Mouse (Mus musculus) neural tube, embryonic 13.5 days (tissue): ENCODE measurements around the gene Cd1d1. TPM values are rescaled to one million over a fixed set of nuclear protein-coding genes. Genes with fewer than 3 reads are reported as not detected.
A peak's percentile ranks its signal among the peaks of the same experiment; 100 is the strongest.
"Not testable (repeated sequence)": the region's sequence is repeated elsewhere in the genome, so short reads cannot be mapped to it uniquely, and the experiment has no call there.

Experiments used
- ATAC-seq: fragments of 200-750 bp; cut with Nextera tagmentation; 2 replicates; pipeline ENCODE4 v1.8.0; 2017; ENCODE audit warnings: low read depth, mild to moderate bottlenecking, moderate TSS enrichment, moderate library complexity
- H3K27ac ChIP-seq: fragments of 300-500 bp; sonication (generic); replicated peaks from 2 replicates; pipeline ENCODE4 v1.5.1; 2015; ENCODE audit warnings: moderate library complexity, mild to moderate bottlenecking, inconsistent platforms
- H3K27me3 ChIP-seq: fragments of 300-500 bp; sonication (generic); 2 replicates; pipeline ENCODE4 v1.6.1; 2015; ENCODE audit warnings: mild to moderate bottlenecking, inconsistent platforms
- H3K36me3 ChIP-seq: fragments of 300-500 bp; sonication (generic); 2 replicates; pipeline ENCODE4 v1.6.1; 2015; ENCODE audit warnings: mild to moderate bottlenecking, inconsistent platforms
- H3K4me1 ChIP-seq: fragments of 300-500 bp; sonication (generic); replicated peaks from 2 replicates; pipeline ENCODE4 v1.6.1; 2015; ENCODE audit warnings: inconsistent platforms
- H3K4me2 ChIP-seq: fragments of 300-500 bp; sonication (generic); 2 replicates; pipeline ENCODE4 v1.6.1; 2015; ENCODE audit warnings: inconsistent platforms, mild to moderate bottlenecking, moderate library complexity
- H3K4me3 ChIP-seq: fragments of 300-500 bp; sonication (generic); 2 replicates; pipeline ENCODE4 v1.5.1; 2015; ENCODE audit warnings: mild to moderate bottlenecking, inconsistent platforms
- H3K9ac ChIP-seq: fragments of 300-500 bp; sonication (generic); 2 replicates; pipeline ENCODE4 v1.6.1; 2015; ENCODE audit warnings: moderate library complexity, mild to moderate bottlenecking, inconsistent platforms
- H3K9me3 ChIP-seq: fragments of 300-500 bp; sonication (generic); 2 replicates; pipeline ENCODE4 v1.6.1; 2016; ENCODE audit warnings: inconsistent platforms
- WGBS: fragments of 180-500 bp; shearing (Covaris S2); methylation state at CpG from one replicate; pipeline ENCODE4 v1.1.7; 2015; 5-methylcytosine and 5-hydroxymethylcytosine counted together
- polyA plus RNA-seq: library from polyadenylated mRNA; unstranded; fragments of >200 nt; fragmentation: Nextera tagmentation; extraction: Ambion mirVana; gene quantifications from 2 replicates; pipeline ENCODE4 v1.2.1, GENCODE M21; 2015

Cd1d1 gene
- polyA plus RNA-seq, 1 experiment from 2014 or later: 80.0 TPM

DNA sequence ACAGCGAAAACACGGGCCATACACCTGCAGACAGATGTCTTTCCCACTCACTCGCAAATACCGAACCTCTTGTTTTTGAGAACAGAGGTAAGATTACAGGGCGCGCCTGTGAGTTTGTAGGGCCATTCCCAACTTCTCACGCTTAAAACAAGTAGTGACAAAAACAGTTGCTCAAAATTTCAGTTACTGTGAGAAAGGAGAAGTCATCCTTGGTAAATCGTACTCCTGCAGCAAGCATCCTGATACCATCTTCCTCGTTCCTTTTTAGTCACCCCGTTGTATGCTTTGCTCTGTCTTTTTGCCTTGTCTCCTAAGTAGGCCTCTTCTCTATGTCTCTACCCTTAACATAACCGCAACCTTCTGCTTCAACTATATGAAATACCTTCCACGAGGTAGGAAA lies 810 bp upstream of the Cd1d1 start:
- Histone ChIP-seq H3K4me2 (peak overlapping the region; percentile 69; the same call in 1 of the 2 replicates), H3K4me1 (peaks cover 16% of the 10 kb centered on the region; the same call in 1 of the 2 replicates), H3K27ac (no peak overlapping the region), H3K9ac (no peak overlapping the region), H3K4me3 (no peak overlapping the region), H3K27me3 (no peaks in the 10 kb centered on the region), H3K9me3 (no peaks in the 10 kb centered on the region), H3K36me3 (no peaks in the 10 kb centered on the region)
- 92% methylated on average over 12 of the region's 12 CpGs for WGBS
- no peak for ATAC-seq

DNA sequence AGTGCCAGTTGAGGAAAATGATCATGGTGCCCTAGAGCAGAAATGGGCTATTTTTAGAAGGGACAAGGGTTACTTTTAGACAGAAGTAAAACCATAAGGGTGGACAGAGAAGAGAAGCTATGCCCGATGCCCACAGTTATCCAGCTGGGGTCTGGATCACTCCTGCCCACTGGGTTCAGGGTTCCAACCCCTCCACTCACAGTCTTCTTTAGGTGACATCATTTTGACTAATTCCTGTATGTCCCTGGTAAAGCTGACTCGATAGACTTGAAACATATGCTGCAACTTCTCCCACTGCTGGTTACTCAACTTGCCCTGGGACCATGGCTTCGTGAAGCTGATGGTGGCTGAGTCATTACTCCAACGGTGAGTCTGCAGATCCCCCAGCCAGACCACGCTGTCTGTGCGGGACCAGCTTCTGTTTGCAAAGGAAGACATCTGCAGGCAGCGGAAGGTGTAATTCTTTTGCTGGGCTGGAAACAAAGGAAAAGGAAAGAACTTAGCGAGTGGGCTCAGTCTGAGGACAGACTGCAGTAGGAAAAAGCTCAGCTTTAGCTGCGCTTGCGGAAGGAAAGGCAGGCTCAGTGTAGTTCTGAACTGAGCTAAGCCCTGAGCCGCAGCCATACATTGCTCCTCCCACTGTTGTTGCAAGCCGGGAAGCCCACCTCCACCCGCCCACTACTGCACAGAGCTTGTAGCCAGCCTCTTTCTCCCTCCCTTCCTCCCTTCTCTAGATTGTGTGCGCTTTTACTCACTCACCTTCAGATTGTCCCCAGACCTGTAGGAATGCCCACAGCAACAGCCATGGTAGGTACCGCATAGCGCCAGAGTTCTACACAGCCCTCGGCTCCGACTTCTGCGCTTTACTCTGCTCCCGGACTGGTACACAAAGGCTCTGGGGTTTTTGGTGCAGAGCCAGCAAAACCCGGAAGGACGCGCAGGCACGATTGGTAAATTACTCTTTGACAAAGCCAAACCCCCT lies 517 bp downstream of the Cd1d1 start:
- peak overlapping the region; percentile 75 for H3K9ac ChIP-seq
- ATAC-seq: peak; percentile 99
- not testable (repeated sequence) for H3K36me3 ChIP-seq, H3K9me3 ChIP-seq, H3K27me3 ChIP-seq
- H3K27ac ChIP-seq: peak overlapping the region; percentile 88
- 8% methylated on average over 24 of the region's 24 CpGs for WGBS
- peak overlapping the region; percentile 69 for H3K4me2 ChIP-seq
- H3K4me1 ChIP-seq: peaks cover 16% of the 10 kb centered on the region; the same call in 1 of the 2 replicates
- peak overlapping the region; percentile 52 for H3K4me3 ChIP-seq

DNA sequence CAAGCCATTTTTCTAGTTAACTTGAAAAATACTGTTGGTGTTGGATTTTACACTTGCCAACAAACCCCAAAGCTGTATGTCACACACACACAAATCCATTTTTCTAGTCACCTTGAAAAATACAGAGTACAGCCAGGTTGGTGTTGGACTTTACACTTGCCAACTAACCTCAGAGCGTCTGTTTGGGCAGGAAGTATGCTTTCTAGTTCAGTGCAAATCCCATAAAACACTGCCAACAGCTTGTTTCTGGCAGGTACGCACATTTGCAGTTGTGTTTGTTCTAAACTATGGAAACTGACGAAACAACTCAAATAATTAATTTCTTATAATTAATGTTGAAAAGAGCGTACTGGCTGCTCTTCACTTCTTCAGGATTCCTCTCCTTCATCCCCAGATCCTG lies 3.1 kb downstream of the Cd1d1 start:
- no peak for ATAC-seq
- Histone ChIP-seq H3K4me3 (no peak overlapping the region), H3K9ac (no peak overlapping the region), H3K9me3 (no peaks in the 10 kb centered on the region), H3K4me1 (peaks cover 16% of the 10 kb centered on the region; the same call in 1 of the 2 replicates), H3K36me3 (no peaks in the 10 kb centered on the region), H3K27ac (no peak overlapping the region), H3K4me2 (no peak overlapping the region), H3K27me3 (no peaks in the 10 kb centered on the region)
- WGBS: 92% methylated on average over 4 of the region's 4 CpGs

DNA sequence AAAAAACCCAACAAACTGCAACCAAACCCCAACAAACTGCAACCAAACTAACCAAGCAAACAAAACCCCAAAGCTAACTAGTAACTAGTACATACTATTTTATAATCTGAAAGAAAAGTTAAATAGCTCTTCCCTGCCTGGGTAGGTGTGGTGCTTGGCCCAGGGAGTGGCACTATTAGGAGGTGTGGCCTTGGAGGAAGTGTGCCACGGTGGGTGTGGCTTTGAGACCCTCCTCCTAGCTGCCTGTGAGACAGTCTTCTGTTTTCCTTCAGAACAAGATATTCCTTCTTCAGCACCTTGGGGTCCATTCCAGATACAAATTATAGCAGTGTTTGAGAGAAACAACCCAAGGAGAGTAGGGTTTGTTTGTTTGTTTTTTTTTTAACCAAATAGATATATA lies 3.9 kb downstream of the Cd1d1 start:
- Histone ChIP-seq H3K9me3 (no peaks in the 10 kb centered on the region), H3K36me3 (no peaks in the 10 kb centered on the region), H3K4me3 (no peak overlapping the region), H3K27ac (no peak overlapping the region), H3K4me2 (no peak overlapping the region), H3K27me3 (no peaks in the 10 kb centered on the region), H3K9ac (no peak overlapping the region), H3K4me1 (peaks cover 16% of the 10 kb centered on the region; the same call in 1 of the 2 replicates)
- ATAC-seq: no peak
- 61% methylated on average over 1 of the region's 1 CpGs for WGBS

DNA sequence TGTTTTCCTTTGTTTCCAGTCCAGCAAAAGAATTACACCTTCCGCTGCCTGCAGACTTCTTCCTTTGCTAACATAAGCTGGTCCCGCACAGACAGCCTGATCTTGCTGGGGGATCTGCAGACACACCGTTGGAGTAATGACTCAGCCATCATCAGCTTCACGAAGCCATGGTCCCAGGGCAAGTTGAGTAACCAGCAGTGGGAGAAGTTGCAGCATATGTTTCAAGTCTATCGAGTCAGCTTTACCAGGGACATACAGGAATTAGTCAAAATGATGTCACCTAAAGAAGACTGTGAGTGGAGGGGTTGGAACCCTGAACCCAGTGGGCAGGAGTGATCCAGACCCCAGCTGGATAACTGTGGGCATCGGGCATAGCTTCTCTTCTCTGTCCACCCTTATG lies 12.3 kb downstream of the Cd1d1 start:
- H3K36me3 ChIP-seq, H3K4me1 ChIP-seq, H3K27me3 ChIP-seq, H3K27ac ChIP-seq, H3K9me3 ChIP-seq: not testable (repeated sequence)
- peak; percentile 23; the same call in 1 of the 2 replicates for ATAC-seq
- H3K9ac ChIP-seq: peak overlapping the region; percentile 52
- peak overlapping the region; percentile 32 for H3K4me3 ChIP-seq
- WGBS: 35% methylated on average over 6 of the region's 6 CpGs
- peak overlapping the region; percentile 50 for H3K4me2 ChIP-seq

DNA sequence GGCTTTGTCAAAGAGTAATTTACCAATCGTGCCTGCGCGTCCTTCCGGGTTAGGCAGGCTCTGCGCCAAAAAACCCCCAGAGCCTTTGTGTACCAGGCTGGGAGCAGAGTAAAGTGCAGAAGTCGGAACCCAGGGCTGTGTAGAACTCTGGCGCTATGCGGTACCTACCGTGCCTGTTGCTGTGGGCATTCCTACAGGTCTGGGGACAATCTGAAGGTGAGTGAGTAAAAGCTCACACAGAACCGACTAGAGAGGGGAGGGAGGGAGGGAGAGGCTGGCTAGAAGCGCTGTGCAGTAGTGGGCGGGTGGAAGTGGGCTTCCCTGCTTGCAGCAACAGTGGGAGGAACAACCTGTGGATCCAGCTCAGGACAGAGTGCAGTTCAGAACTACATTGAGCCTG lies 12.8 kb downstream of the Cd1d1 start:
- peaks cover 5% of the 10 kb centered on the region for H3K4me1 ChIP-seq
- peak; percentile 65; the same call in 1 of the 2 replicates for ATAC-seq
- H3K27ac ChIP-seq: no peak overlapping the region
- WGBS: 12% methylated on average over 12 of the region's 12 CpGs
- H3K27me3 ChIP-seq: no peaks in the 10 kb centered on the region
- H3K9me3 ChIP-seq: no peaks in the 10 kb centered on the region
- no peaks in the 10 kb centered on the region for H3K36me3 ChIP-seq
- peak overlapping the region; percentile 50 for H3K4me2 ChIP-seq
- peak overlapping the region; percentile 52 for H3K9ac ChIP-seq
- peak overlapping the region; percentile 32 for H3K4me3 ChIP-seq

DNA sequence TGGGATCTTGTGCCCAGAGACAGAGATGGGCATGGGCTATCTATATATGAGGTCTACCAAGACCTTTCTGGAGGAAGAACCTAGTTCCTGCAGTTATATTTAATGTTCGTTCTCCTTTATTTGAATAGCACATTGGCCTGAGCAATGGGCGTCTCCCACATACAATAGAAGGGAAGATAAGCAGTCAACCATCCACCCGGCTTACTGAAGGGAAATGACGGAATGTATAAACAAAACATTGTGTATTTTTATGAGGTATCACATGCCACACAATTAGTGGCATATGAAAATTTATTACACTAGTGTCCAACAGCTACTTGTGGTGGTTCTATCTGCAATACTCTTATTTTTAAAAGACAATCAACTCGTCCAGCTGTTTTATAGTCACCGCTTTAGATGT lies 15.9 kb downstream of the Cd1d1 start:
- Histone ChIP-seq H3K9me3 (no peaks in the 10 kb centered on the region), H3K4me3 (no peak overlapping the region), H3K4me1 (peaks cover 5% of the 10 kb centered on the region), H3K27me3 (no peaks in the 10 kb centered on the region), H3K9ac (no peak overlapping the region), H3K4me2 (no peak overlapping the region), H3K27ac (no peak overlapping the region), H3K36me3 (no peaks in the 10 kb centered on the region)
- WGBS: 88% methylated on average over 6 of the region's 6 CpGs
- ATAC-seq: no peak

DNA sequence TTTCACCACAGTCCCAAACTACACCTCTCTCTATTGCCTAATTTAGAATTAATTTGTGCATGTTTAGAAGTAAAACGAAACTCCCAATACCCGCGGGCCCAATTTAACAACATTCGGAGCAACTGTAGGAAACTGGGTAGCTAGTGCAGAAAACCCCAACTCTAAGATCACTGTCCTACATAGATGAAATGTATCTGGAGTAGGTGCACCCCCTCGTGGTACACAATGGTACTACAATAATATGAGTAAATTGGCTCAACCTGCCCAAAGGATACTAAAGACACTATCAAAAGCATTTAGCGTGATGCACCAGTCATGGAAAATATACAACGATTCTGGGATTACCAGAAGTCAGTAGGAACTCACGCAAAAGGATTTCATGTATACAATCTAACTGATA lies 22.7 kb downstream of the Cd1d1 start:
- no peak overlapping the region for H3K27ac ChIP-seq
- no peaks in the 10 kb centered on the region for H3K4me1 ChIP-seq
- 15% methylated on average over 8 of the region's 8 CpGs for WGBS
- no peaks in the 10 kb centered on the region for H3K36me3 ChIP-seq
- no peak overlapping the region for H3K9ac ChIP-seq
- H3K4me3 ChIP-seq: no peak overlapping the region
- H3K4me2 ChIP-seq: no peak overlapping the region
- peak; percentile 47 for ATAC-seq
- no peaks in the 10 kb centered on the region for H3K27me3 ChIP-seq
- no peaks in the 10 kb centered on the region for H3K9me3 ChIP-seq

DNA sequence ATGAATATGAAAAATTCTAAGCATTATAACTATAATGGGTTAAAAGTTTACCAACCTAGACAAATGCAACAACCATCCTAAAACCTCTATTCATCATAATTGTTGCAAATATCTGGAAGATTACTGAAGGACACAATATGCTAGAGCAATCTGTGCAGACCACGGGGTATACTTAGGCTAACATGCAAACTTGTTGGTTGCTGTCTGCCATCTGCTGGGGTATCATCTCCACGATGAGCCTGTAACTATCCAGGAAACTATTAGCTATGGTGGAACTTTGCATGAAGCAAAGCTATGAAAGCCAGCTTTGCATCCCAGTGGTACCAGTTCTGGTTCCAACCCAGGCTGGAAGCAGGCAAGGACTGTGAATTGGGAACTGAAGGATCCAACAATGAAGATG lies 24.1 kb downstream of the Cd1d1 start:
- Histone ChIP-seq H3K27ac (no peak overlapping the region), H3K27me3 (no peaks in the 10 kb centered on the region), H3K4me2 (no peak overlapping the region), H3K4me1 (no peaks in the 10 kb centered on the region), H3K36me3 (no peaks in the 10 kb centered on the region), H3K4me3 (no peak overlapping the region), H3K9me3 (no peaks in the 10 kb centered on the region), H3K9ac (no peak overlapping the region)
- 78% methylated on average over 2 of the region's 2 CpGs for WGBS
- no peak for ATAC-seq

DNA sequence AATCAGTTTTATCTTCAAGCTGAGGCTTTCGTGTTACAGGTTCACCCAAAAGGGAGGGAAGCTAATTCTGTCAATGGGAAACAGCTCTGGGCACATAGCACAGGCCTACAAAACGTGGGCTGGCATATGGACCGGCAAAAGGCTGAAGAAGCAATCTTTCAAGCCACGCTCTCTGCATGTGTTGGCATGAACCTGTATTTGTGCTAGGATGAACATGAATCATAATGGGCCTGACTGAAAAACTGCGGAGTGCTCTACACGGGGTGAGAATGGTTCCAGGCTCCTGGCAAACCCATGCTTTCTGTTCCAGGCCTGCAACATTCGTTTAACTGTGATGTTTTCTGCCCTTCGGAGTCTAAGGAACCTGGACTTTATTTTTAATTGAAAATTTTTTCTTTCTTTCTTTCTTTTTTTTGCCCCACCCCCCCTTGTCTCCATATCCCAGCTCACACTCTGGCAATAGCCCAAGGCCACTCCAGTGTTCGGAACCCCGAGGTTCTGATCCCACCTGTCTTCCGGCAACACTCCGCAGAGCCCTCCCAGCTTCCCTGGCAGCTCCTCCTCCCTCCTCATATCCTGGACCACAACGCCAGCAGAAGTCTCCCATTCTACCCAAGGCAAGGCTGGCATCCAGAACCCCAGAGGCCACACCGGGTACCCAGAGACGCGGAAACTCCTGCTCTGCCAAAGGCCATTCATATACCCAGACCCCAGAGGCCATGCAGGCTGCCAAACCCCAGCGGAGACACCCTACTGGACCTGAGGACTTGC lies 36.4 kb downstream of the Cd1d1 start:
- Histone ChIP-seq H3K4me3 (no peak overlapping the region), H3K36me3 (no peaks in the 10 kb centered on the region), H3K9ac (no peak overlapping the region), H3K27me3 (no peaks in the 10 kb centered on the region), H3K9me3 (no peaks in the 10 kb centered on the region), H3K27ac (no peak overlapping the region), H3K4me2 (no peak overlapping the region), H3K4me1 (no peaks in the 10 kb centered on the region)
- no peak for ATAC-seq
- 88% methylated on average over 17 of the region's 17 CpGs for WGBS

DNA sequence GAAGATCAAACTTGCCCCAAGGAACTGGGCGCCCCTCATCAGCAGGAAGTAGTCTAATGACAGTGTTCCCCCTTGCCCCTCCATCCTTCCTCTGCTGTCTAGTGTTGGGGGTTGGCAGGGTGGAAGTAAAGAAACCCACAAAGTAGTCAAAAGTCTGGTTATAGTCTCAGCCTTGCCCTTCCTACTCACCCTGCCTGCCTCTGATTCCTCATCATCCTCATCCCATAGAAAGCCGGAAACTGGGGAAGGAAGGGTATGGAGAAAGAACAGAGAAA lies 37.9 kb downstream of the Cd1d1 start:
- no peaks in the 10 kb centered on the region for H3K9me3 ChIP-seq
- no peak overlapping the region for H3K4me2 ChIP-seq
- H3K36me3 ChIP-seq: no peaks in the 10 kb centered on the region
- no peaks in the 10 kb centered on the region for H3K27me3 ChIP-seq
- H3K27ac ChIP-seq: no peak overlapping the region
- no peak overlapping the region for H3K4me3 ChIP-seq
- H3K4me1 ChIP-seq: no peaks in the 10 kb centered on the region
- no peak overlapping the region for H3K9ac ChIP-seq
- WGBS: 96% methylated on average over 2 of the region's 2 CpGs
- ATAC-seq: no peak

DNA sequence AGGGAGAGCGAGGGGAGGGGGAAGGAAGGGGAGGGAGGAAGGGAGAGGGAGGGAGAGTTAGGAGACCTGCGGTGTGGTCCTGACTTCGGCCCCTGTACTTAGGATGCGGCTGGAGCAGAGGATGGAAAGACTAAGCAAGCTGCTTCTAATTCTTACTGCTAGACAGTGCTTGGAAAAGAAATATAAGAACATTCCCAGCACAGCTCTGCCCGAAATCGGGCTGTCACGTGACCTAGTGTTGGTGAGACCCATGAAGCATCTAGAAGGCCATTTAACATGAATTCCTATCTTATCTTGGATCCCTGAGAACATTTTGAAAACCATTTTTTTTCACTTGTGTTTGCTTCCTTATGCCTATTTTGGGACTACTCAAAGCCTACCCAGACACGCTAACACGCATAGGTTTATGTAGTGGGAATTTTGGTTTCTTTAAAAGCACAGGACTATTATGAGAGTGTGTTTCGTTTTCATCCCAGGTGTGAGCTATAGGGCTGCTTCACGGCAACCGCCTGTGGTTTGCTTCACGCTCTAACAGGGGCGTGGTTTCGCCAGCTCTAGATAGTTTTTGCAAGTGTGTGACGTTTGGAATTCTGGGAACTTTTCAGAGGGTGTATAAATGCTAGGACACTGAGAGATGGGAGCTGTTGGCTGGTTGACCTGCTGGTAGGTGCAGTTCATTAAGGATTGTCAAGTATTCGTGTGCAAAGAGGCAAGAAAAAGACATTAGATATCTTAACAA lies 38.4 kb downstream of the Cd1d1 start:
- H3K9me3 ChIP-seq: no peaks in the 10 kb centered on the region
- no peak overlapping the region for H3K9ac ChIP-seq
- no peak for ATAC-seq
- H3K27ac ChIP-seq: no peak overlapping the region
- no peaks in the 10 kb centered on the region for H3K27me3 ChIP-seq
- H3K4me2 ChIP-seq: no peak overlapping the region
- H3K4me1 ChIP-seq: no peaks in the 10 kb centered on the region
- WGBS: 88% methylated on average over 17 of the region's 17 CpGs
- H3K4me3 ChIP-seq: no peak overlapping the region
- no peaks in the 10 kb centered on the region for H3K36me3 ChIP-seq
